Mouse (Mus musculus): ENCODE data around the gene Ephb2. TPM values are rescaled to one million over a fixed set of nuclear protein-coding genes. Genes with fewer than 3 reads are reported as not detected.

Ephb2 gene
- total RNA-seq, 2 experiments from 2014 or later, result 15.2 to 21.4 TPM

DNA sequence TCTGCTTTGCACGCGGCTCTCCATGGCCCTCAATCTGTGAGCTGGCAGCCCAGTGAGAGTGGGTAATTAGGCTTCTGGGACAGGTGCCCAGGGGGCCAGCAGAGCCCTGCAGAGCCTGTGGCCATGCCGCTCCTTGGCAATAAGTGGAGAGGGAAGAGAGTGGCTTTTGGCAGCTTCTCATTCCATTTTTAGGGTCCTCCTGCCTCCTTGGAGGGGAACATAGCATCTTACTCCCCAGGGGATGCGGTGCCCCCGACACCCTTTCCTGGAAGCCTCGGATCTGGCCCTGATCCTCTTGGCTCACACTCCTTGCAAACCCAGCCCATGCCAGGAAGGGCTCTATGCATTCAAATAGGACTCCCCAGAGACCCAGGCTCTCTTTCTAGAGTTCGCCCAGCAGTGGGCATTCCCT, 119.2 kb downstream of the Ephb2 start:
- no peak for DNase-seq (ENCODE audit: low spot score in 2 of 2)

DNA sequence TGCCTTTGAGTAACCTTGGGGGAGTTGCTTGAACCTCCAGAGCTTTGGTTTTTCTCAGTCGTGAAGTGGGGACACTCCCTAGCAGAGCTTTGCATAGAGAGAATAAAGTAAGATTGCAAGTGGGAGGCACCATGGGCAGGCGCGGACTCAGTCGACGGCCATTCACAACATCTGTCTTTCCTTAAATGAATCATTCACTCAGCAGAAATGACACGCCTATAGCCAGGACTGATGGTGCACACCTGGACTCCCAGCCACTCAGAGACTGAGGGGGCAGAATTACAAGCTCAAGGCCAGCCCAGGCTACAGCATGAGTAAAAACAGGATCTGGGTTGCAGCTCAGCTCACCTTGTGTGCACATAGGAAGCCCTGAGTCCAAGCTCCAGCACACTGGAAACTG, 121.3 kb downstream of the Ephb2 start:
- DNase-seq (ENCODE audit: low spot score in 2 of 2), result no peak
- intact Hi-C loops (cut with DNase I), result no loop called here

More for the DNA sequence above, 119.2 kb downstream of the Ephb2 start:
- intact Hi-C loops (cut with DNase I), result no loop called here

DNA sequence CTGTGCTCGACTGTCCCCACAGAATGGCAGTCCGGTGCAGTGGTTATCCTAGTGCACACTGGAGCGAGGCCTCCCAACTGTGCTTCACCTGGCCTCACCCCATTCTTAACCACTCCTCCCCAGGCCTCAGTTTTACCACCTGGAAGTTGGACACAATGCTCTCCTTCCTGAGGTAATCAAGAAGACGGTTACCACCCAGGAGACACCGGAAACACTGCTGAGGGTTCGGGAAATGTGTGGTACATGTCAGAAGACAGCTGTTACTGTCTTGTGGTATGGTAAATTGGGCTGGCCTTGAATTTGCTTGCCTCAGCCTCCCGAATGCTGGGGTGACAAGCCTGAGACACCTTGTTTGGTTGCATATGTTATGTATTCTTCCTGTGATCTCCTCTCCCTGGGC, 121.9 kb downstream of the Ephb2 start:
- intact Hi-C loops (cut with DNase I), result no loop called here
- DNase-seq (ENCODE audit: low spot score in 2 of 2), result no peak

DNA sequence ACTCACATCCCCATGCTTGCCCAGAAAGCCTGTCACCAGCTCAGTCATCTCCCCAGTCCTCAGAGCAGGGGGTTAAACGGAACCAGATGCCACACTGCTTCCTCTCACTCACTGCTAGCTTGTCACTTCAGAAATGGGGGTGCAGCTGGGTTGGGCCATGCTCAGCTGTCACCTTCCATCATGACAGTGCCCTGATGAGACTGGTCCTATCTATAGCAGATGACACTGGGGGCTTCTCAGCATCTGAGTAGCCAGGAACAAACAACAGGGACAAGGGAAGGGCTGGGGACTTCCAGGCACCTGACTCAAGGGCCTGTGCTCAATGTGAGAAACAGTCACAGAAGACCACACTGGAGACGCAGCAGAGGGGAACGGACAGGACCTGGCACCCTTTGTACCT, 122.4 kb downstream of the Ephb2 start:
- intact Hi-C loops (cut with DNase I), result no loop called here
- DNase-seq (ENCODE audit: low spot score in 2 of 2), result no peak

DNA sequence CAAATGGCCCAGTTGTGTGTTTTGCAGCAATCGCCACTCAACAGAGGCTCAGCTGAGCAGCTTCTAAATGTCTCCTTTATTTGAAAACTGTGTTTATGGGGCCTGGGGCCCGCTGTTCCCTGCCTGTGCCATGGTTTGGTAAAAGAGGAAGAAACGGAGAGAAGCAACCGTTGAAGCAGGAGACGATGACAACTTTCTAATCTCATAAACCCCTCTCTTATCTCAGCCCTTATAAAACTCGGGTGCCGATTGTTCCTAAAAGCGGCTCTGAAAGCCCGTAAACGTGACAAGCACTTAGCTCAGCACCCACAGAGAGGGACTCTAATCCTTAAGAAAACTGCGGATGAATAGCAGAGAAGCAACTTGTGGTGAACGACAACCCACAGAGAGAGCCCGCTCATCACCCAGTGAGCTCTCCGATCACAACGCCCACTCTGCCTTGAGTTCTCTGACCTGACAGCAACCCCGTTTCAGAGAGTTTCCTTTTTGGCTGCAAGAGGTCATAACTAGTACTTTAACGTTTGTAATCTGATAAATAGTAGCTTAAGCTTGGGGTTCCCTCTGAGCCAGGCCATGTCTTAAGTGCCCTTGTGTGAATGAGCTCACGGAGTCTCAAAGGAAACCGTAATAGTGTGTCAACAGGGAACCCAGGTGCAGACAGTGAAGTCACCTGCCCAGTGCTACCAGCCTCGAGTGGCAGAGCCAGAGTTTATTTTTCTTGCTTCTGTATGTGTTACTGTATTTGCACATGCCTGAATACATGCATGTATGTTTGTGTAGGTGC, 123.6 kb downstream of the Ephb2 start:
- intact Hi-C loops (cut with DNase I), result no loop called here
- DNase-seq (ENCODE audit: low spot score in 2 of 2), result no peak

DNA sequence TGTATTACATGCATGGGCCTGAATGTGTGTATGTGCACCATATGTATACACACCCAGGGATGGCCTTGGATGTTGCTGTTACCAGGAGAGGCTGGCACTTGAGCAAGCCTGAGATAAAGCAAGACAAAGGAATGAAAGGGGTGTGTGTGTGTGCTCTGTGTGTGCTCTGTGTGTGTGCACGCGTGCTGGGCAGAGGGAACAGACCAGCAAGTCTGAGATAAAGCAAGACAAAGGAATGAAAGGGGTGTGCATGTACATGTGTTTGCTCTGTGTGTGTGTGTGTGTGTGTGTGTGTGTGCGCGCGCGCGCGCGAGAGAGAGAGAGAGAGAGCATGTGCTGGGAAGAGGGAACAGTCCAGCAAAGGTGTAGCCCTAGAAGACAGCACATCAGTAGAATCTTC, 125.4 kb downstream of the Ephb2 start:
- DNase-seq (ENCODE audit: low spot score in 2 of 2), result no peak
- intact Hi-C loops (cut with DNase I), result no loop called here

DNA sequence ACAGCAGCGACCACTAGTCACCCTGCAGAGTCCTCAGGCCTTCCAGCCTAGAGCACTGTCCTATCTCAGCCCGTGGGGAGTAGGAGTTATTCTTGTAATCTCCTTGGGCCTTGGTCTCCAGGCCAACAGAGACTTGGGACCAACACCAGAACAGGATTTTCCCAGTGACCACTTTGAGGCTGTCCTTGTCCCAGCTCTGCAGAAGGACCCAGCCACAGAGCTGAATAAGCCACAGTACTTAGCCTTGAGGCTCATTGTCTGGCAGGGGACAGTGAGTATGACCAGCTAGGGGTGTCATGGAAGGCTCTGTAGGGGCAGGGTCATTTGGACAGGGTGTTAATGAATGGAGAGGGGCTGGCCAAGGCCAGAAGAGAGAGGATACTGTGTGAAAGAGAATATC, 126.8 kb downstream of the Ephb2 start:
- no peak for DNase-seq (ENCODE audit: low spot score in 2 of 2)
- intact Hi-C loops (cut with DNase I), result no loop called here

DNA sequence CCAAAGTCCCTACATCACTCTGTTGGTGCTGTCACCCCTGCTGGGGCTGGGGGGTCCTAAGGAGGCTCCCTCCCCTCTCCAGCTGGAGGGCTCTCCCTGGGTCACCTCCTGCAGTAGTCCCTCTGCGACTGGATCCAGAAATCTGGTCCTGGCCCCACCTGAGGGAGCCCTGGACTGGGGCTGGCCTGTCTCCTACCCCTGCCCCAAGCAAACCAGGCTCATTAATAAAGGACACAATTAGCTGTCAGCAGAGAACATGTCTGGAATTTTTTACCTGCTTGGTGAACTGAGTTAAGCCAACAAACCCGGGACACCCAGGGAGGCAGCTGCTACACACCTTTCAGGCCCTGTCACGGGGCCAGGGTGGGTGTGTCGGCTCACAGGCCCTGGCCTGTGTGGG, 129.1 kb downstream of the Ephb2 start:
- DNase-seq (ENCODE audit: low spot score in 2 of 2), result no peak
- intact Hi-C loops (cut with DNase I), result no loop called here

DNA sequence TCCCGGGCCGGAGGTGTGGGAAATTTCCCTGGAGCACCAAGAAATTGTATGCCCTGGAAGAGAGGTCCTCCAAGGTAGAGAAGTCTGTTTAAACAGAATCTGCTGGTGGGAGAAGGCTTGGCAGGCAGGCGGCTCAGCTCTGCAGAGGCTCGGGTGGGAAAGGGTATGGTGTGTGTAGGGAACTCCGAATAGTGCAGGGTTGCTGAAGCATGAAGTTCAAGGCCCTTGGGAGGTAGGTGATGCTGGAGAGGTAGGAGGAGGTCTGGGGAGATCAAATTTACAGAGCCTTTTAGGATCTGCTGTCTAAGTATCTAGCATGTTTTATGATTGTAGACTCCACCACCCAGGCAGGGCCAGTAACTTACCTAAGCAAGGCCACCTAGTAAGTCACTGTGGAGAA, 130.7 kb downstream of the Ephb2 start:
- intact Hi-C loops (cut with DNase I), result no loop called here
- DNase-seq (ENCODE audit: low spot score in 2 of 2), result no peak

DNA sequence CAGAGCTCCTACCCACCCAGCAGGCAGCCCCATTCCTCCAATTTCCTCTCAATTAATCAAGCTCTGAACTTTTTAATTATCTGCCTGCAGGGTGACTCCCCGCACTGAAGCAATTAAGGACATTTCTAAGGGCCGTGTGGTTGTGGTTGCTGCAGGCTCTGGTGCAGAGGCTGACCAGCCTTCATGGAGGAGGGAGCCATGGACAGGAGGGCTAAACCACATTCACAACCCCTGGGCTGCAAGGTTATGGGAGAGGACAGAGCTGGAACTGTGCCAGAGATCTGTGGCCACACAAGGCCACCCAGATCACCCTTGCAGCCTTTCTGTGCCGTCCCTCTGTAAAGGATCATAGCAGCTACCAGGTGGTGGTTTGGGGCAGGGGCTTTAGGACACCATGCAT, 131.2 kb downstream of the Ephb2 start:
- intact Hi-C loops (cut with DNase I), result no loop called here

DNA sequence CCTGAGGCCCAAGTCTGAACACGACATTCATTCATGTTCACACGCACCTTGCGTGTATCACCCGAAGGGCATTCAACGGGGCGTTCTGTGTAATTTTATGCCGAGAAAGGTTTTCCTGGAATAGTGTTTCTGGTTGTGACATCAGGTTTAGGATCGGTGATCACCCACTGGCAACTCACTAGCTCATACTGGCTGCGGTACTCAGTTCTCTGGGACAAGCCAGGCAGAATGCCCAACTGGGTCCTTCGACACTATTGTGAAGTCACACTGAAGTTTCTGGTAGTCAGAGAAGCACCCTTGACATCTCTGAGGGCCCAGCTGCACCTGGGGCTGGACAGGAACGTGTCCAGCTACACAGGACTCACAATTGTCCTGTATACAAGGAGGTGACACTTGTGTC, 132.4 kb downstream of the Ephb2 start:
- no peak for DNase-seq (ENCODE audit: low spot score in 2 of 2)
- intact Hi-C loops (cut with DNase I), result no loop called here

More for the DNA sequence above, 131.2 kb downstream of the Ephb2 start:
- DNase-seq (ENCODE audit: low spot score in 2 of 2), result no peak

DNA sequence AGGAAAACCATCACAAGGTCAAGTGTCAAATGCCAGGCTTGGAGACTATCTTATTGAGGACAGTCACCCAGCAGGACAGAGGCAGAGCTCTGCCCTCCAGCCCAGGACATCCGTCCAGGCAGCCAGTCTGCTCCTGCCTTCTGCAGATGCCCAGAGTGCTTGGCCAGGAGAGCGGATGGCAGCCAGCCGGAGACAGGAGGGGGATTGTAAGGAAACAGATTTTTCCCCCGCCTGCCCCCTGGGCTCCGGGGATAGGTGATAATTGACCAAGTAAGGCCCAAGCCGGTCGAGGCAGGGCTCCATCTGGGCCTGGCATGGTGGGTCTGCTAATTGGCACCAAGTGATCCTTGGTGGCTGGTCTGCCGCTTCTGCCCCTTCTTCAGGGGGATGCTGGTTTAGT, 133.3 kb downstream of the Ephb2 start:
- intact Hi-C loops (cut with DNase I), result no loop called here
- DNase-seq (ENCODE audit: low spot score in 2 of 2), result no peak

DNA sequence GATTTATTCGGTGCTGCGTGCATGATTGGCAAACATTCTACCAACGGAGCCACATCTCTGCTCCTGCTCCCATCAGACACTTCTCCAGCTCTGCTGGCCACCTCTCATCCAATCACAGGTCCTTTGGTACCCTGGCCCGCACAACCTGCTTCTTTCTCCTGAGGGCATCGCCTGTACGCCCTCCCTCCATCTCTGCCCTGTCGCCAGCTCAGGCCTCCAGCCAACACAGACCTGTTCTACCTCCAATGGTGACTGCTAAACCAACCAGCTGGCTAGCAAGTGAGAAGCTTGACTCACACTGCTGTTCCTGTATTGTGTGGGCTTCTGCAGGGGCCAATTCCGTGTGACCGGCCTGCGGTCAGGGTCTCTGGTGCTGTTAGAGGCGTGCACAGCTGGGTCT, 134.6 kb downstream of the Ephb2 start:
- DNase-seq (ENCODE audit: low spot score in 2 of 2), result no peak
- intact Hi-C loops (cut with DNase I), result no loop called here

DNA sequence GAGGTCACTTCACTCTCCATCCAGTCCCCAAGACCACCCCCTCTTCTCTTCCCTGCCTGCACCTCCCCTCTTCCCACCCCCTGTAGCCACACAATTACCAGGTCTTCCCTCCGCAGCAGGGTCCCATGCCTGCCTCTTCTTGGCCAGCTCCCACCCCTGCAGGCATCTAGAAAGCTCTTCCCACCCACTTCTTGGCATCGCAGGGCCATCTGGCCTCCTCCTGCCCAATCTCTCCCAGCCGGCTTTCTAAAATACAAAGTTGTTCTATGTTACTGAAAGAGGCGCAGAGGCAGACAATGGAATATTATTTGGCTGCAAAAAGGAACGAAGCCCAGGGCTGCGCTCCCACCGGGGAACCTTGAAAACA, 136.7 kb downstream of the Ephb2 start:
- intact Hi-C loops (cut with DNase I), result loop anchor here (2.0 kb wide), 1 partner anchor 44 kb away; no protein-coding TSS in a partner anchor
- DNase-seq (ENCODE audit: low spot score in 2 of 2), result peak in 1 of 2 experiments; percentile 75

DNA sequence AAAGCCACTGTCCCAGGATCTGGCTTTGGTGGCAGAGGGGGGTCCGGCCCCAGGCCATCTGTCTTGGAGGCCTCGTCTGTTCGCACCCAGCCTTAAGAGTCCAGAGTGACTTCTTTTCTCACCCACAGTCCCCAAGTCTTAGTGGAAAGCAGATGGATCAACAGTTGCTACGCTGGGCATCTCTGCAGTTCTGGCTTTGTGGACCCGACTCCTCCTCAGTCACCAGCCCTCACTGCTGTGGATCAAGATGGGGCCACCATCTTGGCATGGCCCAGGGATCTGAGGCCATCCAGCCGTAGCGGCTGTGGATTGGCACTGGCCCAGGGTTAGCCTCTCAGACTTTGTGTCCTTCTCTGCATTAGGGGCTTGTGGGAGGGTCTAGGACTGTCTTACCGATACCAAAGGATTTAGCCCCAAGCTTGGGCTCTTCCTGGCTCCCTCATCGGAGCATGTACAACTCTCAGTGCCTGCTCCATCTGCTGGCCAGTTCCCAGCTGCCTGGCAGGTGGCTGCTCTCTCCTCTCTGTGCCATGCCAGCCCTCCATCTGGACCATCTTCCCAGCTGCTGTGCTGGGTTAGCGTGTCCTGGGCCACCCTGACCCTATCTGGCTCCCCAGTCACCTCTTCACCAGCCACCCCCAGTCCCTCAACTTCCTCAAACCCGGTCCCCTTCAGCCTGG, 137.2 kb downstream of the Ephb2 start:
- intact Hi-C loops (cut with DNase I), result loop anchor here (2.0 kb wide), 1 partner anchor 44 kb away; no protein-coding TSS in a partner anchor
- no peak for DNase-seq (ENCODE audit: low spot score in 2 of 2)

DNA sequence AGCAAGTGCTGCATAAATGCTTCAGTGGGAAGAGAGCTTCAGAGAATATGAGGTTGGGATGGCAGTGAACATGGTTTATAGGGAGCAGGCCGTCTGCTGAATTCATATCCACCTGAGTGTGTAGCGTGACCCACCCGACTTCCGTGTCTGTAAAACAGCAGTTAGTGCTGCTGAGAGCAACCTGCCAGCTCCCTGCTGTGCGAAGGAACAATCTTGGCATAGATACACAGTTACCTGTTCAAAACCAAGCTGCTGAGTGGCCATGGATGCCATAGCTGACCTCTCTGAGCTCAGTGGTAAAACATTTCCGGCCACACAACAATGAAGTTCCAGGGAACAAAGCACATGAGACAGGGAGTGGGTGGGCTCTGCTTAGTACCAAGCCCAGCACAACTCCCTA, 138.5 kb downstream of the Ephb2 start:
- no peak for DNase-seq (ENCODE audit: low spot score in 2 of 2)
- intact Hi-C loops (cut with DNase I), result no loop called here

DNA sequence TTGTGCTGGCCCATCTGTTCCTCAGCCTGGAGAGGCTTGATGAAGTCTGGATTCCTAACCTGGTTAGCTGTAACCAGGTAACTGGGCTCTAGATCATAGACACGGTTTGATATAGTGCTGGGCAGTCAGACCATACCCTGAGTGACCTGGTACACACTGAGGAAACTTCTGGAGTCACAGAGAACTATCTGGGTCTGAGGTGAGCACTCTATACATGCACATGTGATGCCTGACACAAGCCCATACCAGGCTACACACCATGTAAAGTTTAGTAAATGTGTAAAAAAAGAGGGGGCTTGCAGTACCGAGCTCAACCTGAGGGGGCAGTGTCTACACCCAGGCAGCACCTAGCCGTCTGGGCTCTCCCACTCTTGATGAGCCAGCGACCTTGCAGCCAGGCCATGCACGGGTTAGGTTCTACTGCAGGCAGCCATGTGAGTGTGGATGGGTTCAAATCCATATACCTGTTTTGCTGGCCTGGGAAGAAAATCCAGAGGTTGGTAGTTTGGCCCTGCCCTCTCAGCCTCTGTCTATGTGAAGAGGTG, 139.3 kb downstream of the Ephb2 start:
- intact Hi-C loops (cut with DNase I), result no loop called here

DNA sequence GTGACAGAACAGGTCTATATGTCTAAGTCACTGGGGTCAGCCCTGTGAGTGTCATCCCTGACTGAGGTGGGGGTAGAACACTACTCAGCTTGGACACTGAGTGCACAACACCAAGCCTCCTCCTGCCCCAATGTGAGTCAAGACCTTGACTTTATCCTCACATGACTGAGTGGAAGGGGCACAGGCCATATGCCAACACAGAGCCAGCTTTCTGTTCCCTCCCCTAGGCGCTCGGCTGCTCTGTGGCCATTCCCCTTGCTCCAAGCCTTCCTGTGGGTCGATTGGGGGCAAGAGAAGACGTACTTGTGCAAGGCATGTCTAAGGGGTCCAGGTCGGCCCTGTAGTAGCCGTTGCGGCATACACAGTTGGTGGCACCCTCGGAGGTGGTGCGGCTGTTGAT, 140.1 kb downstream of the Ephb2 start:
- intact Hi-C loops (cut with DNase I), result no loop called here
- no peak for DNase-seq (ENCODE audit: low spot score in 2 of 2)

More for the DNA sequence above, 139.3 kb downstream of the Ephb2 start:
- DNase-seq (ENCODE audit: low spot score in 2 of 2), result peak; percentile 45 to 53

DNA sequence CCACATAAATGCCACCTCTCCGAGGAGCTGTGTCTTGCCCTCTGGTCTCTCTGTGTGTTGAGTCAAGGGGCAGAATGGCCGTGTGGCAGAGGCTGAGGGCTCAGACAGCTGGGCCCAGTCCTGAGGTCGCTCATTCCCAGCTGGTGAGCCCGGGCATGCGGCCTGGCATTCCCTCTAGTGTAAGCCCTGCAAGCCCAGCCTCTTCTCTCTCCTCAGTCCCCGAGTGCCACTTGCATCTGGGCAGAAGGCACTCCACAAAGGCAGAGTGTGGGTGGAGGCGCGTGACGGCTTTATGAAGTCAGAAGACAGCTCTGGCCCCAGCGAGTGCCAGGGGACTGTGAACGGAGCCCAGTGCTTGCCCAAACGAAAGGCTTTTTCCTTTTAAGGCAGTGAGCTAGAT, 145.8 kb downstream of the Ephb2 start:
- DNase-seq (ENCODE audit: low spot score in 2 of 2), result peak; percentile 51 to 87
- intact Hi-C loops (cut with DNase I), result no loop called here

DNA sequence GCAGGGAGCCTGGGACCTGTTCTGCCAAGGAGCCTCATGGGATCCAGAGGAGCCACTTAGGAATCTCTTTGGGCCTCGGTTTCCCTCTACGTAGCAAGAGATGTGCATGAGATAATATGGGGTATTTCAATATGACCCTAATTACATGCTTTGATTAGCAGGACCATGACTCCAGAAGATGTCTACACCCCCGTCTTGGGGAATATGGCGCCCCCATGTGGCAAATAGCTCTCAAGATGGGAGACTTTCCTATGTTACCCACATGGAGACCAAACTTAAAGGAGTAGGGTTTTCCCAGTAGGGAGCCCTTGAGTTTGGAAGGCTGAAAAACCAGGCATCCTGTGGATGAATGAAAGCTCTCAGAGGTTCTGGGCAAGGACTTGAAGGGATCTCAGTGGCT, 147.7 kb downstream of the Ephb2 start:
- DNase-seq (ENCODE audit: low spot score in 2 of 2), result no peak
- intact Hi-C loops (cut with DNase I), result loop anchor here (5.0 kb wide), 1 partner anchor 369 kb away; no protein-coding TSS in a partner anchor

DNA sequence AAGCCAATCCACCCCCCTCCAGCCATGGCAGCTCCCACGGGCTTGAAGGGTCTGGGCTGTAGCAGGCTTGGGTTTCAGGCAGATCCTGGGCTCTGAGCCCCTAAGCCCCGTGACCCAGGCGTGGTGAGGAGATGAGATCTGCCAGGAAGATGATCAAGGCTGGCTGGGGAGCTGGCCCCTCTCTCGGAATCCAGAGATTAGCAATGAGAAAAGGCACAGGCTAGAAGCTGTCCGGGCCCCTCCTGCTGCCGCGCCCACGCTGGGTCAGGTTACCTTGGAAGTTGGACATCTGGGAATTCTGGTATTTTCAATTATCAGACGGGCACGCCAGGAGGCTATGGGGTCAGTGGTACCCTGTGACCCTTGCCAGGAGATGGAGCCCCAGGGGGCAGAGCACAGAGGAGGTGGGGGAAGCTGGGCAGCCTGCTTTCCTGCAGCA, 150.3 kb downstream of the Ephb2 start:
- intact Hi-C loops (cut with DNase I), result loop anchor here (5.0 kb wide), 1 partner anchor 372 kb away; no protein-coding TSS in a partner anchor
- DNase-seq (ENCODE audit: low spot score in 2 of 2), result no peak

Data from left cerebral cortex, postnatal 25 days (tissue).